Mouse (Mus musculus) embryonic fibroblast, embryonic 13.5 days (primary cell): ENCODE results near the gene Anks1b.

Experiments used
- CTCF ChIP-seq: IDR thresholded peaks from 2 replicates; pipeline ENCODE4 v1.5.1; 2011; ENCODE audit warnings: mild to moderate bottlenecking, control low read depth, low read length, moderate library complexity, borderline replicate concordance; ENCODE audit not compliant: insufficient read depth
- POLR2A ChIP-seq: IDR thresholded peaks from 2 replicates; pipeline ENCODE4 v1.6.1; 2011; ENCODE audit warnings: low read depth, mild to moderate bottlenecking, control low read depth, low read length, moderate library complexity

GRCm38 (mm10) chr10:90607586-90607985, 734.3 kb downstream of the Anks1b start:
- TF ChIP-seq CTCF (no peak), POLR2A (no peak)
